Mouse (Mus musculus) E14TG2a.4 (cell line): ENCODE data around the gene Ndrg3.

Experiments
- CTCF ChIP-seq: conservative IDR thresholded peaks from 2 replicates; pipeline ENCODE4 v1.5.1; 2014; ENCODE audit warnings: low read length
- NANOG ChIP-seq: IDR thresholded peaks from 2 replicates; pipeline ENCODE4 v1.6.1; 2014; ENCODE audit warnings: borderline replicate concordance, low read length, mixed read lengths
- POU5F1 ChIP-seq: IDR thresholded peaks from 2 replicates; pipeline ENCODE4 v1.6.1; 2014; ENCODE audit warnings: low read length, borderline replicate concordance

DNA sequence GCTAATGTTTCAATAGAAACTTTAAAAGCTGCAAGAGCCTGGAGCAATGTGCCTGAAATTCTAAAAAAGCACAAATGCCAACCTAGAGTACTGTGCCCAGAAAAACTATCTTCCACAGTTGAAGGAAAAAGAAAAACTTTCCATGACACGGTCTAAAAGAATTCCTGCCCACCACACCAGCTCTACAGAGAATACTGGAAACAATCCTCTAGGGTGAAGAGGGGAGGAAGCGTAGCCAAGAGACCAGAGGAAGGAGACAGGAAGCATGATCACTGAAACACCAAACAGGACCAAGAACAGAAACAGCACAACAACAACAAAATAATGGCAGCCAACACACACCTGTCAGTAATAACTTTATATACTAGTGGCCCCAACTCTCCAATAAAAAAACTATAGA is 11.8 kb downstream of the Ndrg3 start:
- TF ChIP-seq CTCF = no peak
- TF ChIP-seq POU5F1 = no peak
- TF ChIP-seq NANOG = no peak
